Mouse (Mus musculus): ENCODE measurements around the gene Fbl. TPM values are rescaled to one million over a fixed set of nuclear protein-coding genes. Genes with fewer than 3 reads are reported as not detected.
A peak's percentile ranks its signal among the peaks of the same experiment; 100 is the strongest.
"Not testable (repeated sequence)": the region's sequence is repeated elsewhere in the genome, so short reads cannot be mapped to it uniquely, and the experiment has no call there.

The Fbl gene
- total RNA-seq (2015; ENCODE audit: low replicate concordance) (18.4 and 40.4 TPM in 2 replicates), total RNA-seq (2017; ENCODE audit: low replicate concordance) (15.7 and 17.5 TPM in 2 replicates)

- ATAC-seq (replicated peaks; ENCODE audit: low FRiP score, poor library complexity, severe bottlenecking), result peak; percentile 90
Observed at GRCm38 (mm10) chr7:28169489-28170422, at the start of gene Fbl. TSS of gene Fbl (plus strand) at chr7:28169710.

GRCm38 (mm10) chr7:28129166-28129565 is 40.3 kb upstream of the Fbl start, which contains the start of gene 9530053A07Rik:
TSS of gene 9530053A07Rik (plus strand) at chr7:28129466.
- no peak for ATAC-seq (replicated peaks; ENCODE audit: low FRiP score, poor library complexity, severe bottlenecking)

GRCm38 (mm10) chr7:28137613-28138012 is 31.9 kb upstream of the Fbl start:
- no peak for ATAC-seq (replicated peaks; ENCODE audit: low FRiP score, poor library complexity, severe bottlenecking)

- no peak for ATAC-seq (replicated peaks; ENCODE audit: low FRiP score, poor library complexity, severe bottlenecking)
Observed at GRCm38 (mm10) chr7:28148263-28148662, 21.2 kb upstream of the Fbl start.

GRCm38 (mm10) chr7:28149841-28150240 is 19.7 kb upstream of the Fbl start:
- ATAC-seq (replicated peaks; ENCODE audit: low FRiP score, poor library complexity, severe bottlenecking), result no peak

- ATAC-seq (replicated peaks; ENCODE audit: low FRiP score, poor library complexity, severe bottlenecking), result no peak
Observed at GRCm38 (mm10) chr7:28151584-28152221, 17.8 kb upstream of the Fbl start.

GRCm38 (mm10) chr7:28153595-28153994 is 15.9 kb upstream of the Fbl start:
- ATAC-seq (replicated peaks; ENCODE audit: low FRiP score, poor library complexity, severe bottlenecking), result not testable (repeated sequence)

- 0 out of 2 replicates have a peak, but pooled peaks have one; percentile 54 for ATAC-seq (replicated peaks; ENCODE audit: low FRiP score, poor library complexity, severe bottlenecking)
Observed at GRCm38 (mm10) chr7:28159292-28159691, 10.2 kb upstream of the Fbl start.

- ATAC-seq (replicated peaks; ENCODE audit: low FRiP score, poor library complexity, severe bottlenecking), result no peak
Observed at GRCm38 (mm10) chr7:28159893-28160292, 9.6 kb upstream of the Fbl start.

GRCm38 (mm10) chr7:28161163-28161749 is 8.3 kb upstream of the Fbl start:
- ATAC-seq (replicated peaks; ENCODE audit: low FRiP score, poor library complexity, severe bottlenecking), result no peak

GRCm38 (mm10) chr7:28165406-28165805 is 4.1 kb upstream of the Fbl start:
- no peak for ATAC-seq (replicated peaks; ENCODE audit: low FRiP score, poor library complexity, severe bottlenecking)

GRCm38 (mm10) chr7:28168320-28169115 is 992 bp upstream of the Fbl start:
- ATAC-seq (replicated peaks; ENCODE audit: low FRiP score, poor library complexity, severe bottlenecking), result peak; percentile 84

- no peak for ATAC-seq (replicated peaks; ENCODE audit: low FRiP score, poor library complexity, severe bottlenecking)
Observed at GRCm38 (mm10) chr7:28175358-28175757, 5.8 kb downstream of the Fbl start.

GRCm38 (mm10) chr7:28179228-28179627 is 9.7 kb downstream of the Fbl start, which contains the start of gene Dyrk1b:
TSS of gene Dyrk1b (plus strand) at chr7:28179469.
- ATAC-seq (replicated peaks; ENCODE audit: low FRiP score, poor library complexity, severe bottlenecking), result peak; percentile 85

GRCm38 (mm10) chr7:28179741-28180377 is 10.3 kb downstream of the Fbl start:
- ATAC-seq (replicated peaks; ENCODE audit: low FRiP score, poor library complexity, severe bottlenecking), result peak; percentile 91

- ATAC-seq (replicated peaks; ENCODE audit: low FRiP score, poor library complexity, severe bottlenecking), result peak; percentile 50
Observed at GRCm38 (mm10) chr7:28180890-28181289, 11.4 kb downstream of the Fbl start.

GRCm38 (mm10) chr7:28181376-28181775 is 11.9 kb downstream of the Fbl start:
- ATAC-seq (replicated peaks; ENCODE audit: low FRiP score, poor library complexity, severe bottlenecking), result no peak

GRCm38 (mm10) chr7:28182320-28182719 is 12.8 kb downstream of the Fbl start:
- no peak for ATAC-seq (replicated peaks; ENCODE audit: low FRiP score, poor library complexity, severe bottlenecking)

GRCm38 (mm10) chr7:28185884-28186283 is 16.4 kb downstream of the Fbl start:
- no peak for ATAC-seq (replicated peaks; ENCODE audit: low FRiP score, poor library complexity, severe bottlenecking)
